Mouse (Mus musculus) cerebellum, adult 2 months (tissue): ENCODE measurements around the gene Ccdc6. TPM values are rescaled to one million over a fixed set of nuclear protein-coding genes. Genes with fewer than 3 reads are reported as not detected.

ENCODE experiments used
- DNase-seq, 2 experiments: peaks; one replicate each; pipeline ENCODE4 v3.0.0; 2021
- H3K27ac ChIP-seq: fragments of 200-500 bp; 2 replicates; pipeline ENCODE4 v1.5.1; 2012; ENCODE audit warnings: low read length, control low read depth, inconsistent platforms; ENCODE audit not compliant: insufficient read depth
- H3K27me3 ChIP-seq: fragments of 200-500 bp; 2 replicates; pipeline ENCODE4 v1.6.1; 2012; ENCODE audit warnings: inconsistent platforms, mild to moderate bottlenecking, low read length, moderate library complexity; ENCODE audit not compliant: control insufficient read depth, insufficient read depth
- H3K4me1 ChIP-seq: fragments of 200-500 bp; 2 replicates; pipeline ENCODE4 v1.6.1; 2011; ENCODE audit warnings: low read length; ENCODE audit not compliant: control insufficient read depth, insufficient read depth
- H3K4me3 ChIP-seq: fragments of 200-500 bp; replicated peaks from 2 replicates; pipeline ENCODE3; 2011; ENCODE audit warnings: mild to moderate bottlenecking, low read depth, low read length, control low read depth; ENCODE audit not compliant: insufficient read depth
- CTCF ChIP-seq: fragments of 200-500 bp; IDR thresholded peaks from 2 replicates; pipeline ENCODE4 v1.5.1; 2011; ENCODE audit warnings: low read depth, mild to moderate bottlenecking, control low read depth, low read length, moderate library complexity, borderline replicate concordance; ENCODE audit not compliant: insufficient read depth
- POLR2A ChIP-seq: fragments of 200-500 bp; IDR thresholded peaks from 2 replicates; pipeline ENCODE4 v1.6.1; 2011; ENCODE audit warnings: low read length, control low read depth, borderline replicate concordance; ENCODE audit not compliant: insufficient read depth
- WGBS: fragments of 180-500 bp; shearing (Covaris S2); methylation state at CpG from one replicate; pipeline ENCODE4 v1.1.7; 2018; 5-methylcytosine and 5-hydroxymethylcytosine counted together
- polyA plus RNA-seq: library from polyadenylated mRNA; depleted of rRNA; stranded (reverse); fragments of >200 nt; gene quantifications from 2 replicates; pipeline ENCODE4 v1.2.3, GENCODE M21; 2012

Gene Ccdc6
- polyA plus RNA-seq, 1 experiment = 31.7 TPM

- Histone ChIP-seq H3K27ac (no peak overlapping the region), H3K4me1 (peaks cover 4% of the 10 kb centered on the region; the same call in 1 of the 2 replicates), H3K4me3 (no peak overlapping the region), H3K27me3 (no peaks in the 10 kb centered on the region)
- WGBS = 38% methylated on average over 3 of the region's 3 CpGs
- no peak for DNase-seq
- TF ChIP-seq POLR2A = no peak
- no peak for TF ChIP-seq CTCF
Measured at GRCm38 (mm10) chr10:70065191-70065590, 31.7 kb upstream of the Ccdc6 start.

- 40% methylated on average over 8 of the region's 8 CpGs for WGBS
- DNase-seq = no peak
- Histone ChIP-seq H3K27me3 (no peaks in the 10 kb centered on the region), H3K4me1 (peaks cover 4% of the 10 kb centered on the region; the same call in 1 of the 2 replicates), H3K4me3 (no peak overlapping the region), H3K27ac (no peak overlapping the region)
- no peak for TF ChIP-seq CTCF
- TF ChIP-seq POLR2A = no peak
Measured at GRCm38 (mm10) chr10:70066497-70067168, 30.3 kb upstream of the Ccdc6 start.

- no peak for TF ChIP-seq POLR2A
- no peak for TF ChIP-seq CTCF
- H3K4me3 ChIP-seq = no peak overlapping the region
- 46% methylated on average over 6 of the region's 6 CpGs for WGBS
- DNase-seq = no peak
- peaks cover 4% of the 10 kb centered on the region; the same call in 1 of the 2 replicates for H3K4me1 ChIP-seq
- no peaks in the 10 kb centered on the region for H3K27me3 ChIP-seq
- no peak overlapping the region for H3K27ac ChIP-seq
Measured at GRCm38 (mm10) chr10:70067169-70068115, 29.5 kb upstream of the Ccdc6 start.

- DNase-seq = no peak
- TF ChIP-seq CTCF (no peak), POLR2A (no peak)
- H3K4me1 ChIP-seq = peaks cover 4% of the 10 kb centered on the region; the same call in 1 of the 2 replicates
- H3K27ac ChIP-seq = no peak overlapping the region
- H3K4me3 ChIP-seq = no peak overlapping the region
- WGBS = 73% methylated on average over 6 of the region's 6 CpGs
- H3K27me3 ChIP-seq = no peaks in the 10 kb centered on the region
Measured at GRCm38 (mm10) chr10:70069321-70069720, 27.6 kb upstream of the Ccdc6 start.

- WGBS = 66% methylated on average over 4 of the region's 4 CpGs
- Histone ChIP-seq H3K4me3 (no peak overlapping the region), H3K27me3 (no peaks in the 10 kb centered on the region), H3K4me1 (peaks cover 4% of the 10 kb centered on the region; the same call in 1 of the 2 replicates), H3K27ac (no peak overlapping the region)
- DNase-seq = no peak
- no peak for TF ChIP-seq CTCF
- TF ChIP-seq POLR2A = no peak
Measured at GRCm38 (mm10) chr10:70071334-70071733, 25.6 kb upstream of the Ccdc6 start.

- Histone ChIP-seq H3K4me1 (no peaks in the 10 kb centered on the region), H3K27me3 (no peaks in the 10 kb centered on the region), H3K27ac (no peak overlapping the region), H3K4me3 (no peak overlapping the region)
- 23% methylated on average over 4 of the region's 4 CpGs for WGBS
- TF ChIP-seq CTCF (no peak), POLR2A (no peak)
- no peak for DNase-seq
Measured at GRCm38 (mm10) chr10:70077452-70077851, 19.5 kb upstream of the Ccdc6 start.

- H3K27me3 ChIP-seq = no peaks in the 10 kb centered on the region
Measured at GRCm38 (mm10) chr10:70080908-70081307, 16.0 kb upstream of the Ccdc6 start.

More at GRCm38 (mm10) chr10:70080908-70081307, 16.0 kb upstream of the Ccdc6 start:
- Histone ChIP-seq H3K4me1 (no peaks in the 10 kb centered on the region), H3K4me3 (no peak overlapping the region), H3K27ac (no peak overlapping the region)
- WGBS = 56% methylated on average over 8 of the region's 8 CpGs
- TF ChIP-seq POLR2A = no peak
- TF ChIP-seq CTCF = no peak
- DNase-seq = no peak
